Mouse (Mus musculus) mature B cell (primary cell): ENCODE results near the gene Ltbp3.

ENCODE experiments used
- in situ Hi-C: fragments of 300-500 bp; cut with MboI; formaldehyde crosslinking; loops from 2 replicates; pipeline ENCODE4 v1.14.3; 2019

The Ltbp3 gene

DNA sequence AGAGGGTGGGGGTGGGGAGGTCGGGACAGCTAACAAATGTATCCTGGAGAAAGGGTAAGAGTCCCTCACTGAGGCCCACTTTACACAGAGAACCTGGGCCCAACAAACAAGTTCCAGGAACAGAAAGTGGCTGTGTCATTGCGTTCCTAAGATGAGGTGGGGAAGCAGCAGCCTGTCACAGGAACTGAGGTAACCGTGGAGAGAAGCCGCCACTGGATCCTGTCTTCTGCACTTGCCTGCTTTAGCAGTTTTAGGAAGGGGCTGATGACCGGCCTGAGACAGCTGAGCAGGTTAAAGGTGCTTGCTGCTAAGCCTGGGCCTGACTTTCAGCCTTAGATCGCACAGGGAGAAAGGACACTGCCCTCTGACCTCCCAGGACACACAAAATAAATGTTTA, 66.1 kb downstream of the Ltbp3 start:
- in situ Hi-C loops, result no loop called here

DNA sequence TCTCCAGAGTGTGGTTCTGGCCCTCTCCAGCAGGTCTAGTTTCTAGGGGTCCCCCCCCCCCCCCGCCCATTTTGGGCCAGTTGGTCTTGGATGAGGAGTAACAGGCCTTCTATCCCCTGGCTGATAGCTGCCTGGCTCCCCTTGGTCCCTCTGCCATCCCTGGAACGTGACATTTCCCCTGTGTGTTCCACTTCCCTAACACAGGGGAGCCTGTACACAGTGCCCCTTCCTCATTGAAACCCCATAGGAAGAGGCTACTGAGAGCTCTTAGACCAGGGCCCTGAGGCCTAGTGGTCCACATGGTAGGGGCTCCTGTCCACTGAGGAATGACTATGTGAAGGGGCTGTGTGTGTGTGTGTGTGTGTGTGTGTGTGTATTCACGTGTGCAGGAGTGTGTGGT, 67.0 kb downstream of the Ltbp3 start:
- in situ Hi-C loops, result no loop called here
